Mouse (Mus musculus) limb, embryonic 10.5 days (tissue): Measurements from ENCODE around the gene Unc13c. TPM values are rescaled to one million over a fixed set of nuclear protein-coding genes. Genes with fewer than 3 reads are reported as not detected.

ENCODE experiments used
- DNase-seq: peaks from one replicate; pipeline ENCODE4 v3.0.0-alpha.2; 2017; ENCODE audit warnings: low spot score
- H3K27ac ChIP-seq: fragments of 300-500 bp; sonication (generic); 2 replicates; pipeline ENCODE4 v1.5.1; 2016; ENCODE audit warnings: mild to moderate bottlenecking
- H3K27me3 ChIP-seq: fragments of 300-500 bp; sonication (generic); 2 replicates; pipeline ENCODE4 v1.6.1; 2016; ENCODE audit warnings: low read depth, mild to moderate bottlenecking; ENCODE audit not compliant: poor library complexity, severe bottlenecking
- H3K36me3 ChIP-seq: fragments of 300-500 bp; sonication (generic); 2 replicates; pipeline ENCODE4 v1.6.1; 2016; ENCODE audit warnings: mild to moderate bottlenecking, moderate library complexity
- H3K4me1 ChIP-seq: fragments of 300-500 bp; sonication (generic); 2 replicates; pipeline ENCODE4 v1.6.1; 2016
- H3K4me3 ChIP-seq: fragments of 300-500 bp; sonication (generic); 2 replicates; pipeline ENCODE4 v1.5.1; 2016; ENCODE audit warnings: mild to moderate bottlenecking, moderate library complexity
- H3K9me3 ChIP-seq: fragments of 300-500 bp; sonication (generic); replicated peaks from 2 replicates; pipeline ENCODE4 v1.6.1; 2016; ENCODE audit warnings: mild to moderate bottlenecking
- WGBS: fragments of 180-500 bp; shearing (Covaris S2); methylation state at CpG from one replicate; pipeline ENCODE4 v1.1.7; 2016; 5-methylcytosine and 5-hydroxymethylcytosine counted together
- polyA plus RNA-seq: library from polyadenylated mRNA; unstranded; fragments of >200 nt; fragmentation: Nextera tagmentation; extraction: Ambion mirVana; gene quantifications from 2 replicates; pipeline ENCODE4 v1.2.1, GENCODE M21; 2016

Unc13c gene
- polyA plus RNA-seq, 1 experiment from 2014 or later, result 0.09 TPM

- no peaks in the 10 kb centered on the region for H3K4me1 ChIP-seq
- no peak for DNase-seq
- H3K27me3 ChIP-seq, result no peaks in the 10 kb centered on the region
- no peak overlapping the region for H3K4me3 ChIP-seq
- WGBS, result 81% methylated on average over 6 of the region's 6 CpGs
- no peak overlapping the region for H3K27ac ChIP-seq
- H3K9me3 ChIP-seq, result no peaks in the 10 kb centered on the region
- no peaks in the 10 kb centered on the region for H3K36me3 ChIP-seq
These were observed 518.8 kb downstream of the Unc13c start for GRCm38 (mm10) chr9:73450009-73450408.

GRCm38 (mm10) chr9:73449216-73449615 is 519.5 kb downstream of the Unc13c start:
- H3K36me3 ChIP-seq, result no peaks in the 10 kb centered on the region
- H3K4me1 ChIP-seq, result no peaks in the 10 kb centered on the region
- DNase-seq, result no peak
- H3K27ac ChIP-seq, result no peak overlapping the region
- H3K9me3 ChIP-seq, result no peaks in the 10 kb centered on the region
- H3K4me3 ChIP-seq, result no peak overlapping the region
- H3K27me3 ChIP-seq, result no peaks in the 10 kb centered on the region

- 60% methylated on average over 2 of the region's 2 CpGs for WGBS
- Histone ChIP-seq H3K27me3 (no peaks in the 10 kb centered on the region), H3K4me3 (no peak overlapping the region), H3K4me1 (peaks cover 9% of the 10 kb centered on the region; the same call in 1 of the 2 replicates), H3K27ac (no peak overlapping the region), H3K9me3 (no peaks in the 10 kb centered on the region), H3K36me3 (no peaks in the 10 kb centered on the region)
- no peak for DNase-seq
These were observed 536.8 kb downstream of the Unc13c start for GRCm38 (mm10) chr9:73431925-73432324.

Other genes starting within 250 kb of the Unc13c start
- 0.10 and 0.36 TPM in 2 replicates for gene Wdr72, start 141.4 kb upstream of the Unc13c start, polyA plus RNA-seq